Mouse (Mus musculus) layer of hippocampus, adult 8-10 months (tissue): Measurements from ENCODE around the gene Tasp1. TPM values are rescaled to one million over a fixed set of nuclear protein-coding genes. Genes with fewer than 3 reads are reported as not detected.
A peak's percentile ranks its signal among the peaks of the same experiment; 100 is the strongest.
"Not testable (repeated sequence)": the region's sequence is repeated elsewhere in the genome, so short reads cannot be mapped to it uniquely, and the experiment has no call there.

ENCODE experiments used
- DNase-seq, 2 experiments: peaks; one replicate each; pipeline ENCODE4 v3.0.0; 2022; ENCODE audit warnings: low spot score in 2 of 2
- total RNA-seq, 4 experiments: library from RNA; stranded (reverse); gene quantifications; 2 replicates each; pipeline ENCODE4 v1.2.4; 2022

The Tasp1 gene
- 10 to 100 TPM; 26.4 to 32.8 (median 31.3) TPM for total RNA-seq

- peak; percentile 94 to 96 for DNase-seq
Measured at GRCm38 (mm10) chr2:140066353-140067314, at the start of gene Tasp1. Gene Tasp1 (minus strand): TSS chr2:140066805.

DNA sequence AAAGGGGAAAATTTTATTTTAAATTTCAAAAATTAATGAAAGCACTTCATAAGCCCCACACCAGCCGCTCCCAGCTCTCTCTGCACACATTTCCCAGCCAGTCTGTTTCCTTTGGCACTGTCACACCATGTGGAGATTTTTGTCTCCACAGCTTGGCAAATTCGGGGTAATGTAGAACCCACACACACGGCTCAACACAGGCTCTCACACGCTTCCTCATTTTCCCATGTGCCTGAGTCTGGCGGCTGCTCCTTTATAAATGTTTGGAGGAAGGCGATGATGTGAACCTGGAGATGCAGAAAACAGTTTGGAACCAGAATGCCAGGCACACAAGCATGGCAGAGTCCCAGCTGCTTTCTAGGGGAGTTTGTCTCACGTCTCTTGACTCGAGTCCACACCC is 47.2 kb upstream of the Tasp1 start:
- DNase-seq: peak; percentile 62 to 67

DNA sequence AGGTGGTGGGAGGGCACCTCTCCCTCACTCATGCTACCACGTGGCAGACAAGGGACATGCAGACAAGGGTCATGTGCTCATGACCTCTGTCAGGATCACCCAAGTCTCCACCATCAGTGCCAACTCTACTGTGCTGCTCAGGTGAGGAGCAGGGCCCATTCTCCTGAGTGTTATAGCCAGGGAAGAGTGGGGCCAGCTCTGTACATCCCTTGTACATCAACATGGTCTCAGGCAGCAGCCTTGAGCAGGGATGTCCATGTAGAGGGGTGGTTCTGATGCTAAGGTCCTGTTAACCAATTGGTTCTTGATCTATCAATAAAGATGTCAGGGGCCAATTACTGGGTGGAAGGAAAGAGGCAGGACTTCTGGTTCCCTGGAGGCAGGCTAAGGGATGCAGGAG is 42.3 kb upstream of the Tasp1 start:
- DNase-seq: no peak

GRCm38 (mm10) chr2:140107641-140108040 is 41.0 kb upstream of the Tasp1 start:
- no peak for DNase-seq

DNA sequence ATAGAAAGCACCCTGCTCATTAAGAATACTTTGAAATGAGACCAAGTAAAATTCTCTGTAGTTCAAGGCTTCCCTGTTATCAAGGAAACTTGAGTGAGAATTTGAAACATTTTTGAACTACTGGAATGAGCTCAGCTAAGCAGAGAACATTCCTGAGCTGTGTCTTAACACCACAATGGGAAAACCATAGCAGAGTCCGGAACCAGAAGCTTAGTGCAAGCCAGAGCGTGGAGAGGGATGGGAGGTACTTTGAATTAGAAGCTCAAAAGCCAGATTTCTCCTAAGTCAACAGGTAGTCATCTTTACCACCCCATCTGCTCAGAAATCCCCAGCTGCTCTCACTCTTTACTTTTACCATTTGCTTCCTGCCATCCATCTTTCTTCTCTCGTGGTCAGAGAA is 38.3 kb upstream of the Tasp1 start:
- DNase-seq: peak in 1 of 2 experiments; percentile 16

DNA sequence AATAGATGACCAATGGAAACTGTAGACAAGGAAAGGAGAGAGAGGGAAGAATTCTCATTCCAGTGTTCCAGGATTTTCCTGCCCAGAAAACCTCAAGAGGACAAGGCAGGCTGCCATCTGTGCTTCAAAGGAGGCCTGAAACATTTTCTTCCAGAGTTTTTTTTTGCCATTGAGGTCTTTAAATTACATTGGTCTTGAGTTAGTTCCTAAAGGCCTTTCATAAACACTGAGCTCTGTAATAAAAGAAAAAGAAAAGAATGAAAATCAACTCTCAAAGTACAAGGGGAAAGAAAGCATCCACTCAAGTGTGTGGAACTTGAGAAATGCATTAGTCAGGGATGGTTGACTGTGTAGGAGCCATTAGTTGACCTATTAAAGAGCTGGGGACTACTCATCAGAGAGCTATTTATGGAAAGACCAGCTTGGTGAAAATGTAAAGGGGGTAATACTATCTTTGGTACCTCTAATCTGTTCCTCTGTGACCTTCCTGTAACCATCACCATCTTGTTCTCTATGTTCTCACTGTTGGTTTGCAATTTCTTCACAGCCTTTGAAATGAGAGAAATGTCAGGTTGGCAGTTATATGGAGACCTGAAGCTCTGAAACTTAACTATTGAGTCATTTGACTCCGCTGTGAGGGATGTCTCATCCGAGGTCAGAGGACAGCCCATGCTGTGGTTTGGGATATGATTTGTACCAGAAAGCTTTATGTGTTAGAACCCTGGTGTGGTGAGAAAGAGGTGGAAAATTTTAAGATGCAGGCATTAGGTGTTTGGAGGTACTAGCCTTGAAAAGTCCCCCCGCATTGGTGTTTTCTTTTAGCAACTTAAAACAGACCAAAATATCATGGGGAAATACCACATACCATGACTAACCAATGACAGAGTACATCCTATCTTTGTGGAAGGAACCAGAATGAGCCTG is 34.2 kb upstream of the Tasp1 start:
- DNase-seq: no peak

DNA sequence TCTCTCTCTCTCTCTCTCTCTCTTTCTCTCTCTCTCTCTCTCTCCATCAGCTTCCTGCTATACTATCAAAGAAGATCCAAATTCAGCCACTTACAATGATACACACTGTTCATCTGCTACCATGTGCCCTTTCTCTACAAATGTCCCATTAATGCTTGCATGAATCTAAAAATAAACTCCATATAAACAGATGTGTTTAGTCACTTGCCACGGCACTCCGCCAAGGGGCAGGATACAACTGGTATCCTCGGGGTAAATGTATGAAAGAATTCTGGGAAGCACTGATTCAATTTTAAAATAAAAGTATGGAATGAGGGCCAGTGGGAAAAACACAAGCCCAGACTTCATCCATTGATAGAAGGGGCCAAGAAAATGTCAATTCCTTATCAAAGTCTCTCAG is 33.4 kb upstream of the Tasp1 start:
- no peak for DNase-seq

- no peak for DNase-seq
Measured at GRCm38 (mm10) chr2:140097131-140097591, 30.6 kb upstream of the Tasp1 start.

- DNase-seq: no peak
Measured at GRCm38 (mm10) chr2:140096034-140096433, 29.4 kb upstream of the Tasp1 start.

- no peak for DNase-seq
Measured at GRCm38 (mm10) chr2:140093433-140093832, 26.8 kb upstream of the Tasp1 start.

GRCm38 (mm10) chr2:140084245-140084644 is 17.6 kb upstream of the Tasp1 start:
- DNase-seq: no peak

DNA sequence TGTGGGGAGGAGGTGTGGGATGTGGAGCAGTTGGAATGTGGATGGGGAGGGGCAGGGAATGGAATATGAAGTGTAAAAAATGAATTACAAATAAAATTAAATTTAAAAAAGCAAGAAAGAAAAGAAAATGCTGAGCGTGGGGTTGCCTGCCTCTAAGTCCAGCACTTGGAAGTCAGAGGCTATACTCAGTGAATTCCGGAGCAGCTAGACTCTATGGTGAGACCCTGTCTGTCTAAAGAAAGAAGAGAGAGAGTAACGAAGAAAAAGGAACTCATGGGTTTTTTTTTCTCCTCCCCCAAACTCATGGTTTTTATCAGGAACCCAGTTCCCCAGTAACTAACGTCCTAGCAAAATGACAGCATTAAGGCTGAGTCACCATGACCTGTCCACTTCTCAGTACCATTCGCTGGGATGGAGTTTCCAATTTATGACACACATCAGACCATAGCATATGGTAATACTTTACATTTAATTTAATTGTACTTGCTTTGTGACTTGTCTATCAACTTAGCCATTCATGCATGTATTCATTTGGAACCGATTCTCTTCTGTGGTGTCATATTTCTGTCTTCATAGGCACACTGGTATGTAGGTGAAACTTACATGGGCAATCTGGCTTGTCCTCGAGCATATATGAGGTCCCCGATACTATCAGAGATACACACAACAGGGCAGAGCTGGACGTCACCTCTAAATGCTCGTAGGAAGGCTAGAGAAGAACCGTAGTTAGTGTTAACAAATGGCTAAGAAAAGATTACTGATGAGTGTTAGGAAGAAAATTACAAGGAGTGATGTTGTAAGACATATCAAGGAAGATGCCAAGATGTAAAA is 14.4 kb upstream of the Tasp1 start:
- no peak for DNase-seq

DNA sequence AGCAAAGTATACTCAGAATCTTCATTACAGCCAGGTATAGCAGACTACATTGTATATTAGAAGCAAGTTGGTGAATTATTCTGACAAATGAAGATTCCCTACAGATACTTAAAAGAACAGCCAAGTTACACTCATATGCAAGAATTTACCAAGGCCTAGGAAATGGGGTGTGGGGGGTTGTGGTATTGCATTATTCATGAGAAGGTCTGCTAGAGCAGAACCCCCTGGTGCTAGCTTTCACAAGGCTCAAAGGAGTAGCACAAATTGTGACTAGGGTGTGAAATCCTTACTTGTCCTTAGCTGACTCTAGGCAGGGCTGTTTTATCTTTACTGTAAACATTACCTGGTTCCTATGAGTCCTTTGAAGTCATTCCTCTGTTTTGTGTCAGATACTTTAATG is 12.7 kb upstream of the Tasp1 start:
- DNase-seq: not testable (repeated sequence)

GRCm38 (mm10) chr2:140078600-140079280 is 12.1 kb upstream of the Tasp1 start:
- no peak for DNase-seq

DNA sequence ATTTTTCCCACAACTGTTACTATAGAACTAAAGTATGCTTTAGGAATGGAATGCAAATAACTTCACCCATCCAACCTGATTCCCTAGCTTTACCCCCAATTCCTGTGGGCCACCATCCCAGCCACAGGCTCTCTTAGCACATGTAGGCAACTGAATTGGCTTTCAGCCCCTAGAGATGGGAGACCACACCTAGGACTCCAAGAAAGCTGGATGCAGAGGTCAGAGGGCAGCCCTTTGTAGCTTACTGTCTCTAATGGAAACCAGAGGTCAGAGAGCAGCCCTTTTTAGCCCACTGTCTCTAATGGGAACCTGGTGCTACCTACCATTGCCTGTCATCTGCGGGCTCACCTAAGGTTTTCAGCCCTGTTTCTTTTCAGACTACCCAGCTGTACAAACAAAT is 10.9 kb upstream of the Tasp1 start:
- no peak for DNase-seq

GRCm38 (mm10) chr2:140075150-140075549 is 8.5 kb upstream of the Tasp1 start:
- DNase-seq: no peak

DNA sequence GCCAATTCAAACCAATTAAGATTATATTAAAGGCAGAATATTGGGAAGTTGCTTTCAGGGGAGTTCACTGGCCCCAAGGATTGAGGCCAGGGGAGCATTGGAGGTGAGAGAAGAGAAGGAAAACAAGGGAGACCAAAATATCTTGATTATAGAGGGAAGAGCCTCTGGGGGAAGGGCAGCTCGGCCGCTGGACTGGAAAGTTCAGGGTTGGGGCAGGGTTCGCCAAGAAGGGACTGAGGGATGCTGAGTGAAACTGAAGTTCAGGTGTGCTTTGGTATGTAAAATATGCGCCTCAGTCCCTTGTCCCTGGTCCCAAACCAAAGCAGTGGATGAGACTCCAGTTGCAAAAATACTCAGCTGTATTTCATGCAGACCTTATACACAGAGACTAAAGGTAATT is 911 bp upstream of the Tasp1 start:
- no peak for DNase-seq

DNA sequence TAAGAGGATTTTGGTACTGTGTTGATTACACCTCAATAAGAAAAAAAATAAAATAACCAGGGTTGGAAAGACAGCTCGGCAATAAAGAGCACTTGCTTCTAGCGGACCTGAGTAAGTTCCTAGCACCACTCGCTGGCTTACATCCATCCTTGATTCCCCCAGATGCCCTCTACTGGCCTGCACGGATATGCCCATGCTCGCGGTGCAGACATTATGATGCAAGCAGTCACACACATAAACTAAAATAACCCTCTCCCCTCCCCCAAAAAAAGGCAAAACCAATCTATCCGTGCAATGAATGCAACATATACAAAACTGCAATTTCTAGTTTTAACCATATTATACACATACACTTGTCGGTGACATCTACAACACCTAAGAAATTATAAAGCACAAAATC is 929 bp downstream of the Tasp1 start:
- DNase-seq: no peak

DNA sequence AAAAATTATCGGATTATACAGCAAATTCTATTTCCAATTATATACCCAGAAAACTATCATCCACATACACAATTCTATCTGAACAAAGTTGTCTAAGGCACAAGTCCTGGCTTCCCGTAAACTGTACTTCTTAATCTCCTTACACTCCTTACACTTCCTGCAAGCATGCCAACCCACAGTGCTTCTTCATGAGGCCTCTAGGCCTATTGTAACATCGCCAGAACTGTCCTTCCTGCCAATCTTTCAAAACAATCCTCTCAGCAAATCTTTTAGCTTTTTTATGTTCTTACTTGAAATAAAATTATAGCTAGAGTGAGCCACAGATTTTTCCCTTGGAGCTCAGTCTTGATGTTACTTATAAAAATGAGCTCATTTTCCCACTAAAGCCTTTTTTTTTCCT is 5.1 kb downstream of the Tasp1 start:
- no peak for DNase-seq

- no peak for DNase-seq
Measured at GRCm38 (mm10) chr2:140060092-140060867, 6.3 kb downstream of the Tasp1 start.
